Mouse (Mus musculus) cerebellum, postnatal 25 days (tissue): ENCODE results near the gene Snx1.

ENCODE experiments used
- DNase-seq, 2 experiments: peaks; one replicate each; pipeline ENCODE4 v3.0.0; 2021; ENCODE audit warnings: mixed read lengths in 2 of 2

Gene Snx1

GRCm38 (mm10) chr9:66040801-66041200, 85.6 kb downstream of the Snx1 start:
- no peak for DNase-seq

- DNase-seq, result no peak
Observed at GRCm38 (mm10) chr9:66039290-66039689, 87.1 kb downstream of the Snx1 start.

GRCm38 (mm10) chr9:66038581-66038980, 87.8 kb downstream of the Snx1 start:
- no peak for DNase-seq
